Mouse (Mus musculus) kidney, adult 18-20 months (tissue): ENCODE measurements at regions not wholly inside any gene's neighbourhood (a gene's known extent, or its start where the extent isn't known, plus 50 kb on each side); places are given as distances from the start of the nearest gene placed in this dataset.

ENCODE experiments used
- DNase-seq: peaks from one replicate; pipeline ENCODE4 v3.0.0; 2021

GRCm38 (mm10) chr13:115230494-115230893 is 128.7 kb upstream of the Itga1 start:
- peak; percentile 39 for DNase-seq

DNA sequence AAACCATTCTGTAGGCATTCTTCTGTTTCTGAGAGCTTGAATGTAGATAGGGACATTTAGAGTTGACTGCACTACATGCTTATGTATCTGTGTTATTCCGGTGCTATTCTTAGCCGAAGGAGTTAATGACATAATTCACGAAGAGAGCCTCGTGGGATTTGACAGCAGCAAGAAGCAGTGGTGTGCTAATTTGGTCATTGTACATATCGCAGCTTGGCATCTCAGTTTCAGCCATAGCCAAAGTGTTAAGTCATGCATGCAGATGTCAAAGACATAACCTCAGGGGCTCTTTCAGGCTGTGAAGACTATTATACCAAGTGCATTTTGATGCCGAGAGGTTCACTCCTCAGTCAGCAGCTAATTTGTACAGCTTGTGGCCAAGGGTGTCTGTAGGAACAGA is 125.1 kb upstream of the Itga1 start:
- DNase-seq = no peak

DNA sequence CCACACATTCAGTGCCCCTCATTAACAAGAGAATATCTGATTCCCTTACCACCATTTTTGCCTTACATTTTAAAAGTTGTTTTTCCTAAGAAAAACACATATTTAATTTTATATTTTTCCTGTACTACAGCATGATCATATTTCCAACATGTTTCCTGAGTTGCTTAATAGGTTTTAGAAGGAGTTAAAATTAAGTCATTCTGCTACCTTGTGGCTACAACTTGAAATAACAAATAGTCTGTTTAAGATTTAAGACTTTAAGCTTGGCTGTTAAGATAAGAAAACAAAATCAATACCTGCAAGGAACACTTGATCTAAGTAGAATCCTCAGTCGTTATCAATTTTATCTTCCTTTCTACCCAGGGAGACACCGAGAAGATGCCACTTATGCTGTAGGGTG is 117.9 kb upstream of the Itga1 start:
- no peak for DNase-seq

DNA sequence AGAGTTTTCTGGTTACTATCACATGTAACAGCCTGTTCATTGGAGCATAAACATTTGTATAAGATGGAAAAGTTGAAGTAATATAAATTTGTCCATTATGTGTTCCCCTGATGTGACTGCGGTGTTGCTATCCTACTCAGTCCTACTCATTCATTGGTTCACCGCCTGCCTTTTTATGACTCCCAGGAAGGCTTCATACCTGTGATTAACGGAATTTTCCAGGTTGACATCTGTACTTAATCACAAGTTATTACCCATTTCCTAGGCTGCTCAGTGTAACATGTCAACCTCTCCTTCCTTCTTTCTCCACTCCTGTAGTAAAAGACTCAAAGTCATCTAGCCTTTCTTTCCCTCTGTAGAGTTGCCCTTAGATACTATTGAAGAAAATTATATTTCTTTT is 109.5 kb upstream of the Itga1 start:
- no peak for DNase-seq

GRCm38 (mm10) chr13:115210643-115211208 is 109.0 kb upstream of the Itga1 start:
- DNase-seq = no peak

DNA sequence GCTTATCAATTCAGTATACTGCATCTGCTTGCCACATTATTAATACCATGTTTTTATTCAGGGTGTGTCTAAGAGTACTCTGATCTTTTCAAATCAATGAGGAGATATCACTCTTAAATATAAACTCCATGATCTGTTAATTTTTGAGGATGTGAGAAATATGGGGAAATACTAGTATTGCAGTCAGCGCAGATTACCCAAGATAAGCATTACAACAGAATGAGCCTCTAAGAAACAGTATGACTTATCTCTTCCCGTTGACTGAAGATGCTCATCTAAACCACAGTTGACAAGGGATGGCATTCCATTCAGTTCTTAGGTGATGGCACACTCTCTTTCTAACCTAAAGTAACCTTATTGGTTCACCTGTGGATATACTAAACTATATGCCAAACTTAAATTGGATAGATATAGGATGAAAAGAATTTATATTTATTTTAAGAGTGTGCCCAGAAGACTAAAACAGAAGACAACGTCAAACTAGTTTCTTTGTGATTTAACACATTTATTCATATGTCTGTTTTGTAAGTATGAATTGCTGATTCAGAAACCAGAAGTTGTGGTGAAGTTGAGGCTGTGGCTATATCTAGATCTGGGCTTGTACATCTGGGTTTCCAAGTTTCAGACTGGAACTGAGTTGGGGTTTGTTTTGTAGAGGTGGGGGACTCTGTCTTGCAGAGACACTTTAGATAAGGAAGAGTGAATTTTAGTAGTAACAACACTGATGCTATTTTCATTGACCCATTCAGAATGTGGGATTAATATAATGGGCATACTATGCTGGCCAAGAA is 107.8 kb upstream of the Itga1 start:
- DNase-seq = no peak

GRCm38 (mm10) chr13:115206723-115207122 is 105.0 kb upstream of the Itga1 start:
- DNase-seq = no peak

GRCm38 (mm10) chr13:115199166-115199565 is 97.4 kb upstream of the Itga1 start:
- no peak for DNase-seq

DNA sequence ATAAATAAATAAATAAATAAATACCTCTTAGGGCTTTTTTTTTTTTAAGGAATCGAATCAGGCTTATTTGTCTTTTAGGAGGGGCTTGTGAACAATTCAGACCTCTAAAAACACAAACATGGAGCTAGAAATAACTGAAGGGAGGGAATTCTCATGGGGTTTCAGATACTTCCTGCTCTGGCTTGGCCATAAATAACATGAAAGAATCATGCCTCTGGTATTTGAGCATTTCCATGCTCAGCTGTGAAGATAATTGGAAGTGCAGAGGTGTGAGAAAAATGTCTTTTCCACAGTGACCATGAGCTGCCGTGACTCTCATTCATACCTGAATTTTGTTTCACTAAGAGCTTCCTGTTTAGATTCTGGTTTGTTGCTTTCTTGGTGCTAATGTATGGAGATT is 86.3 kb upstream of the Itga1 start:
- no peak for DNase-seq

DNA sequence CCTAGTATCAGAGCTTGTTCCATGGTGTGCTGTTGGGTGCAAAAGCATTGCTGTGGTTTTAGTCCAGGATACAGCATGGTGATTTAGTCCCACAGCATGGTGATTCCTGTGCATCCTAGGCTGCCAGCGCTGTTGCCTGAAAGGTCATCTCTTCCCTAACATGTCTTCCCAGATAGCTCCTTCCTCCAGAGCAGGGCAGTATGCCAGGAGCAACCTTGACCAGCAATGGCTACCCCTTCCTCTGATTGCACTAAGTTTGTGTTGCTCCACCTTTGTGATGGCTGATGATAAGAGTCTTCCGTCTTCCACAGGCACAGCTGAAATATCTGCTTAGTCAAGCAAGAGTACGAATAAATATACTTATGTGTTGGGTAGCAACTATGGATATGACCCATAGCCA is 85.6 kb upstream of the Itga1 start:
- no peak for DNase-seq

DNA sequence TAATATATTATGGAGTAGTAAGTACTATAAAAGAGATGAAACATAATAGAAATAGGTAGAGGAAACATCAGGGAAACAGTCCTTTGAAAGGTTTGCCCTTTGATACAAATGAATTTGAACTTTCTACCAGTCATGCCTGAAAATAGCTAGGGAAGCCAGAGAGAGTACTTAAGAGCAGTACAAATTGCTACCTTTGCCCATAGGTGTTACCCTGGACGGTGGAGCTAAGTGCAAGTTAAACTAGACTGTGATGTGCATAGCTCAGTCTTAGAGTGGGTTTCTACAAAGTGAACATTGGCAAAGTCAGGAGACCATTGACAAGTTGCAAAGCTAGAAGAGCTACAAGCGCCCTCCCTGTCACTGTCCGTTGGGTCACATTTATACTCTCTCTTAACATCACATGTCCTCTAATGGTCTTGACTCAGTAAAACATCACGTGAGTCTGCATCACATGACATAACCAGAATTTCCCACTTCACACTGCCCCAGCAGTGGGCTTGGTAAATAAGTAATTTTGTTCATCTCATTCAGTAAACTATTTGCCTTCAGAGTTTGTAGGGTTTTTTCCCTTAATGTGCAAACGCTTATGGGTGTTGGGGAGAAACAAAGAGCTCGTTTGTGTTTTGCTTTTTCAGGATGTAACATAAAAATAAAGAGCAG is 80.6 kb upstream of the Itga1 start:
- peak; percentile 13 for DNase-seq

DNA sequence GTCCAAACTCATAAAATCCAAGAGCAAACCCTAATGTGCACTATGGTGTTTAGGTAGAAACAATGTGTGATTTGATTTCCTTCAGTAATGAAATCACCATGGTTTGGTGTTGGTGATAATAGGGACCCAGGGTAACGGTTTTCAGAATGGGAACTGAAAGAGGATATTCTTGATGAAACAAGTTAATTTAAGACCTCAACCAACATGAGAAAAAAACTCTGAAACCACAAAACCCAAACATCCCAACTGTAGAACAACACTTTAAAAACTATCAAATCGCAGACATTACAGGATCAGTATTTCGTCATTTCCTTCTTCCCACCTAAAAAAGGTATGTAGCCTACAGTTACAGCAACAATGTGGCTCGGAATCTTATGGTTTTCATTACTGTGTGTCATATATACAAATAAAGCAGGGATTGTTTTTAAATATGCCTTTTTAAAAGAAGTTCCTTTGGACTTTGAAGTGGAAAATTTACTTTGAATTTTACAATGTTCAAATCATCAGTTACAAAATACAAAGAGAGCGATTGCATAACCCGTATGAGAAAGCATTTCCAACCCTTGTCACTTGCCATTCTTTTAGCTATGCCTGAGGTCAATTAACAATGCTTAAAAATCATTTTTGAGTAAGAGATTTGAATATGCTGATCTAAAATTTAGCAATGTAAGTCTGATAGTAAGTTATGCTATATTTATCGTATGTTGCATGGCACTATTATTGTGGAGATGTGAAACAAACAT is 76.6 kb upstream of the Itga1 start:
- no peak for DNase-seq

- DNase-seq = no peak
These were observed 69.7 kb upstream of the Itga1 start for GRCm38 (mm10) chr13:115171347-115172062.

- no peak for DNase-seq
These were observed 64.2 kb upstream of the Itga1 start for GRCm38 (mm10) chr13:115165981-115166380.

DNA sequence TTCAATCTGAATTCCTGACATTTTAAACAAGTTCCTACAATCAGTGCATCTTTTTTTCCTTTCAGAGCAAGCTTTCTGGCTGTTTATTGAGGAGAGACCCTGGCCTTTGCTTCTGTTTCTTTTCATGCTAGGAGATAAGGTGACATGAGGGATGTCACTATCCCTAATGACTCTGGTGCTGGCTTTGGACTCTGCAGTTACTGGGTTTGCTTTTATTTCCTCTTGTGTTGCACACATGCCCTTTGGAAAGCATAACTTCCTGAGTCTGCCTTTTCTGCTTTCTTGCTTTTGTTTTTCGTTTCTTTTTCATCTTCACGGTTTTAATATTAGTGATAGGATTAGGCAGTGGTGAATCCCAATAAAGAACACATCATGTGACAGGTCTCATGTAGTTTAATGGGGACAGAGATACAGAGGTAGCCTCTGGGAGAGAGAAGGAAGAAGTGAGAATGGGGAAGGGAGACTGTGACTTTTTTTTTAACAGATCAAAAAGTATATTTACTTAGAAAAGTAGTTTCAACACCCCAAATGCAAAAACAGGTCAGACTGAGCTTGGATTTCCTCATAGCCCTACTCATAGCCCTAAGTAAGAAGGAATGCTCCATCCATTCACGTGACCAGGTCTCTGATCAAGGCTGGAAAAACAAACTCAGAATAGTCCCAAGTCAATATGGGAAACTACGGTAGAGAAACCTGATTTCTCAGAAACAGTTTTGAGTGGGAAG is 61.1 kb upstream of the Itga1 start:
- no peak for DNase-seq

GRCm38 (mm10) chr13:115159386-115159785 is 57.6 kb upstream of the Itga1 start:
- no peak for DNase-seq
